Mouse (Mus musculus) neural tube, embryonic 12.5 days (tissue): ENCODE measurements around the gene Camk2g. TPM values are rescaled to one million over a fixed set of nuclear protein-coding genes. Genes with fewer than 3 reads are reported as not detected.

ENCODE experiments used
- ATAC-seq: fragments of 200-750 bp; cut with Nextera tagmentation; 2 replicates; pipeline ENCODE4 v1.8.0; 2017; ENCODE audit warnings: low read depth, mild to moderate bottlenecking, moderate TSS enrichment, moderate library complexity; ENCODE audit not compliant: low FRiP score
- H3K27ac ChIP-seq: fragments of 300-500 bp; sonication (generic); 2 replicates; pipeline ENCODE4 v1.5.1; 2016
- H3K27me3 ChIP-seq: fragments of 300-500 bp; sonication (generic); replicated peaks from 2 replicates; pipeline ENCODE4 v1.6.1; 2016; ENCODE audit warnings: mild to moderate bottlenecking
- H3K36me3 ChIP-seq: fragments of 300-500 bp; sonication (generic); 2 replicates; pipeline ENCODE4 v1.6.1; 2016; ENCODE audit warnings: mild to moderate bottlenecking
- H3K4me1 ChIP-seq: fragments of 300-500 bp; sonication (generic); 2 replicates; pipeline ENCODE4 v1.6.1; 2016
- H3K4me2 ChIP-seq: fragments of 300-500 bp; sonication (generic); replicated peaks from 2 replicates; pipeline ENCODE4 v1.6.1; 2016; ENCODE audit warnings: mild to moderate bottlenecking
- H3K4me3 ChIP-seq: fragments of 300-500 bp; sonication (generic); 2 replicates; pipeline ENCODE4 v1.5.1; 2016
- H3K9ac ChIP-seq: fragments of 300-500 bp; sonication (generic); 2 replicates; pipeline ENCODE4 v1.6.1; 2016; ENCODE audit warnings: mild to moderate bottlenecking
- H3K9me3 ChIP-seq: fragments of 300-500 bp; sonication (generic); 2 replicates; pipeline ENCODE4 v1.6.1; 2016; ENCODE audit warnings: mild to moderate bottlenecking
- WGBS: fragments of 180-500 bp; shearing (Covaris S2); methylation state at CpG from one replicate; pipeline ENCODE4 v1.1.7; 2016; 5-methylcytosine and 5-hydroxymethylcytosine counted together
- polyA plus RNA-seq: library from polyadenylated mRNA; unstranded; fragments of >200 nt; fragmentation: Nextera tagmentation; extraction: Ambion mirVana; gene quantifications from 2 replicates; pipeline ENCODE4 v1.2.1, GENCODE M21; 2016

The Camk2g gene
- polyA plus RNA-seq, 1 experiment from 2014 or later, result 105 TPM

DNA sequence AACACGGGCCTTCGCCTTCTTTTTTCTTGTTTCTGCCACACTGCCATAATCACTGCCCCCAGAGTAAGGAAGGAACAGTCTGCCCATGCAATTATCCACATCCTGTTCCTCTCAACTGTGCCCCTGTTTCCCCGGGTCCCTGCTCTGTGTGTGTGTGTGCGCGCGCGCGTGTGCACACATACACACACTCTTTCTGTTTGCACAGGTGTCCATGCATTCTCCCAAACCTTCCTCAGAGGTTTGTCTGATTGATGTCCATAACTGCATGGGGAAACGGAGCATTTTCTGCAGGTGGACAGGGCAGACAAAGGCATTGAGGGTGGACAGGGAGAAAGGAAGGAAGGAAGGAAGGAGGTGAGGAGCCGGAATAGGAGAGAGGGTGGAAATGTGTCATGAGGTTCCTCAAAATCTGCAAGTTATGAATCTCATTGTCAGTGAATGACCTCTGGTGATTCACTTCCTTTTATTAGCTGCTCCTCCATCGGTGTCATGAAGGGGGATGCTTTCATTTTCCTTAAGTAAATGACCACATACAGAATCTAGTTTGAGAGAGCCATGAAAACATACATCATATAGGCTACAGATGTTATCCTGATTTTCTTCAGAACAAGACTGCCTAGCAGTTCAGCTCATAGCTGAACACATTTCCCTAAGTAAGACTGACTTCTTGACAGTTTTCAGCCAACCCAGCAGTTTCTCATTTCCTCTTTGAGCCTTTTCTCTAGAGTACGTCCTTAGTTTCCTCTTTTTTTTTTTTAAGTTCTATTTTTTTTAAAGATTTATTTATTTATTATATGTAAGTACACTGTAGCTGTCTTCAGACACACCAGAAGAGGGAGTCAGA, 35.9 kb upstream of the Camk2g start:
- Histone ChIP-seq H3K9ac (no peak overlapping the region), H3K4me3 (no peak overlapping the region), H3K36me3 (no peaks in the 10 kb centered on the region), H3K9me3 (no peaks in the 10 kb centered on the region), H3K27me3 (no peaks in the 10 kb centered on the region), H3K4me1 (no peaks in the 10 kb centered on the region), H3K4me2 (no peak overlapping the region), H3K27ac (no peak overlapping the region)
- 77% methylated on average over 12 of the region's 12 CpGs for WGBS
- ATAC-seq, result no peak

DNA sequence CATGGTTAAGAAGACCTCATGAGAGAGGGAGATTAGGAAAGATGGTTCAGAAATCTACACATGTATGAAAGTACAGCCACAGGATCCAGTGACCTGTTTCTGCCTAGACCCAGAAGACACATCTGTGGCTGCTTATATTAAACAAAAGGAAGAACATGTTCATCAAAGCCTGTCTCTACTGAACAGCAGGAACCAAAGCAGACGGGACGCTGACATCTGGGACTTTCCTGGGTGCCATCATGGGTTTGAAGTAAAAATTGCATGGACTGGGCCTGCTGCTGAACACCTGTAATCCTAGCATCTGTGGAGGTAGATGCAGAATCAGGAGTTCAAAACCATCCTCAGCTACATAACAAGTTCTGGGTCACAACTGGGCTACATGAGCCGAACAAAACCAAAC, 34.6 kb upstream of the Camk2g start:
- no peak overlapping the region for H3K27ac ChIP-seq
- 89% methylated on average over 3 of the region's 3 CpGs for WGBS
- H3K4me3 ChIP-seq, result no peak overlapping the region
- H3K27me3 ChIP-seq, result no peaks in the 10 kb centered on the region
- no peaks in the 10 kb centered on the region for H3K4me1 ChIP-seq
- ATAC-seq, result no peak
- H3K9ac ChIP-seq, result no peak overlapping the region
- H3K9me3 ChIP-seq, result no peaks in the 10 kb centered on the region
- no peak overlapping the region for H3K4me2 ChIP-seq
- H3K36me3 ChIP-seq, result no peaks in the 10 kb centered on the region

DNA sequence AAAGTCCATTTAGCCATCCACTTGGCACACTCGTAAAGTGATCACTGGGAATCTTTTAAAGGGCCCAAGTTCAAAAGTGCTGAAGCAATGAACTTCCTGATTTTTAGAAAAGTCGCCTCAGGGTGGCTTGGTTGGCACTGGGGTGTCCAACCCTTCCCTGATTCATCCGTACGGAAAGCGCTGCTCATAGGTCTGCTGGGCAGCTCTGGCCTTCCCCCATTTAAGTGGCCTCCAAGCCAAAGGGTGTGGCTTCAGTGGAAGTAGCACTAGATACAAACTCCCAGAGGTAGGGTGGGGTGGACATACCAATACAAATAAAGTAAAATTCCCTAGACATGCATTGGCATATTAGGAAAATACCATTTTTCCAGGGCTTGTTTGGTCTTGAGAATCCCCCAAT, 33.6 kb upstream of the Camk2g start:
- Histone ChIP-seq H3K36me3 (no peaks in the 10 kb centered on the region), H3K9me3 (no peaks in the 10 kb centered on the region), H3K9ac (no peak overlapping the region), H3K4me2 (no peak overlapping the region), H3K27ac (no peak overlapping the region), H3K4me3 (no peak overlapping the region), H3K27me3 (no peaks in the 10 kb centered on the region), H3K4me1 (no peaks in the 10 kb centered on the region)
- 84% methylated on average over 5 of the region's 5 CpGs for WGBS
- no peak for ATAC-seq

DNA sequence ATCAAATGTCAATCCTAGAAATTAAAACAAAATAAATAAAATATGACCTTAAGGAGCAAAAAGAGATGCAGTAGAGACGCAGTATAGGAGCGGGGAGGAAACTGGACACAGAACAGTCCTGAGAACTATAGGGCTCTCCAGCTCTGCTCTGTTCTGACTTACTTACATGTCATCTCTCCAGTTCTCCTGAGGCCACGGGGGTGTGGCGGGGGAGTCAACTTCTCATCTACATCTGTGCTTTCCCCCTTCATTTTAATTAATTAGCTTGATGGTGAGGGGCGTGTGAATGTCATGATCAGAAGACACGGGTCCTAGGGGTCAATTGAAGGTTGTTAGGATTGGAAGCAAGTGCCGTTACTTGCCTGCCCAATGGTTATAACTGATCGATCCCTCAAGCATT, 33.2 kb upstream of the Camk2g start:
- WGBS, result 84% methylated on average over 8 of the region's 8 CpGs
- H3K4me3 ChIP-seq, result no peak overlapping the region
- H3K9me3 ChIP-seq, result no peaks in the 10 kb centered on the region
- no peak overlapping the region for H3K4me2 ChIP-seq
- H3K27ac ChIP-seq, result no peak overlapping the region
- H3K4me1 ChIP-seq, result no peaks in the 10 kb centered on the region
- no peaks in the 10 kb centered on the region for H3K27me3 ChIP-seq
- no peak for ATAC-seq
- no peaks in the 10 kb centered on the region for H3K36me3 ChIP-seq
- H3K9ac ChIP-seq, result no peak overlapping the region

DNA sequence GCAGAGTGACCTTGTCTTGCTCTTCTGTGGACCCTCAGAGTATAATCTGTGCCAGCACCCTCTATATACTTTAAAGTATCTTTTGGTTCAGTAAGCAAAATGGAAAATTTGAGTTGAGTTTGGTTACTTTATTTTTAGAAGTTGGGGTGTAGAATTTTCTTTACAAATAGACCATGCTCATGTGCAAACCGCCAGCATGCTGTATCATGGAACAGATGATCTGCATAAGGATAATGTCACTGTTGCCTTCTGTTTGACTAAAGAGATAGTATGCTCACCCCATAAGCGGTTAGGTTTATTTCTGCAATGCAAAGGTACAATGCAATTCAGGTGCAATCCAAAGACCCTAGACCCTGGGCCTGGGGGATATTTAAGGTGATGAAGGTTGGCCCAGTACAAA, 31.6 kb upstream of the Camk2g start:
- Histone ChIP-seq H3K4me3 (no peak overlapping the region), H3K27ac (no peak overlapping the region), H3K9me3 (no peaks in the 10 kb centered on the region), H3K36me3 (no peaks in the 10 kb centered on the region), H3K9ac (no peak overlapping the region), H3K4me2 (no peak overlapping the region), H3K27me3 (no peaks in the 10 kb centered on the region), H3K4me1 (no peaks in the 10 kb centered on the region)
- ATAC-seq, result no peak
- 94% methylated on average over 2 of the region's 2 CpGs for WGBS

DNA sequence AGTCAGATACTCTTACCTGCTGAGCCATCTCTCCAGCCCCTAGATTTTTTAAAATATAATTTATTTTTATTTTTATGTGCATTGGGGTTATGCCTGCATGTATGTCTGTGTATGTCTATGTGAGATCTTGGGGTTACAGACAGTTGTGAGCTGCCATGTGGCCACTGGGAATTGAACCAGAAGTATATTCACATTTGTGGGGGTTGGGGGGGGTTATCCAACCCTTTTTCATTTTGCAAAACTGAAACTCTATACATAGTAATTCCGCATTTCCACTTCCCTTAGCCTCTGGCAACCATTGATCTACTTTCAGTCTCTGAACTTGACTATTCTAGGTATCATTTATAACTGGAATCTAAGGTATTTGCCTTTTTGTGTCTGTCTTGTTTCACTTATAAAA, 30.6 kb upstream of the Camk2g start:
- Histone ChIP-seq H3K4me2 (no peak overlapping the region), H3K9me3 (no peaks in the 10 kb centered on the region), H3K27me3 (no peaks in the 10 kb centered on the region), H3K4me3 (no peak overlapping the region), H3K4me1 (no peaks in the 10 kb centered on the region), H3K9ac (no peak overlapping the region), H3K27ac (no peak overlapping the region), H3K36me3 (no peaks in the 10 kb centered on the region)
- WGBS, result 82% methylated on average over 1 of the region's 1 CpGs
- ATAC-seq, result no peak

DNA sequence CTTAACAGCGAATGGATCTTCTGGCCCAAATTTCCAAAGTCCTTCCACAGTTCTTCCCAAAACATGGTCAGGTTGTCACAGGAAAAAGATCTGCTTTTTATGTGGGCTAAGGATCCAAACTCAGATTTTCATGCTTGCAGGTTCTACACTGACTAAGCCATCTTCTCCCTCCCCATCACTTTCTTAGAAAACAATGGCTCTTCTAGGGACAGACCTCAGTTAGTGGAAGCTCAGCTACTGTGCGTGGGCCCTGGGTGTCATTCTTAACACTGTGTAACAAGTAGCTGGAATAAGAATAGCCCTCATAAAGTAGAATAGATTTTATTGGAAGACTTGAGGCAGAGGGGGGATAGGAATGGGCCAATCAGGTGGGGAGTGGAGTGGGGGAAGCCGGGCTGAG, 21.6 kb upstream of the Camk2g start:
- H3K4me2 ChIP-seq, result no peak overlapping the region
- H3K4me1 ChIP-seq, result no peaks in the 10 kb centered on the region
- no peaks in the 10 kb centered on the region for H3K36me3 ChIP-seq
- no peak overlapping the region for H3K9ac ChIP-seq
- no peaks in the 10 kb centered on the region for H3K27me3 ChIP-seq
- 78% methylated on average over 3 of the region's 3 CpGs for WGBS
- H3K9me3 ChIP-seq, result no peaks in the 10 kb centered on the region
- no peak overlapping the region for H3K27ac ChIP-seq
- no peak overlapping the region for H3K4me3 ChIP-seq
- ATAC-seq, result no peak

DNA sequence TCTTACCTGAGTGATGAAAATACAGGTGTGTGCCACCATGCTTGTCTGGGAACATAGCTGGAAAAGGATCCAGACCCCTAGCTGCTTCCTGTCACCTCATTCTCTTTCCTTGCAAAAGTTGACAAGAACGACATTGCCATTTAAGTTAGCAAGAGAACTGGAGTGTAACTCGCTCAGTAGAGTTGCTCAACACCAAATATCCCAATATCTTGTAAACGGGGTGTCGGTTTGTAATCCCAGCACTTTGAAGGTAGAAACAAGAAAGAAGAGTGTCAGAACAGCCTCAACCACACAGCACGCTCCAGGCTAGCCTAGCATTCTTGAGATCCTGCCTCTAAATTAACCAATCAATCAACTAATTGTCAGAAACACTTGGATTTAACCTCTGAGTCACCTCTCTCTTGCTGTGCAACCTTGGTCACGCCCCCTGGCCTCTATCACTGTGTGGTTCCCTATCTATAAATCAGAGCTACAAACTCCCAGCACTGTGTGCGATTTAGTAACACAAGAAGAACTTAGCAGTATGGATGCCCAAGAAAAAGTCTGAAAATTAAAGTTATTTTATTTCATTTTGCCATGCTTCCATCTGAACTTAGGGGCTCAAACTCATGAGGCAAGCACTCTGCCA, 18.0 kb upstream of the Camk2g start:
- Histone ChIP-seq H3K9me3 (no peaks in the 10 kb centered on the region), H3K4me1 (no peaks in the 10 kb centered on the region), H3K4me2 (no peak overlapping the region), H3K27ac (no peak overlapping the region), H3K4me3 (no peak overlapping the region), H3K9ac (no peak overlapping the region), H3K36me3 (no peaks in the 10 kb centered on the region), H3K27me3 (no peaks in the 10 kb centered on the region)
- WGBS, result 65% methylated on average over 7 of the region's 7 CpGs
- ATAC-seq, result no peak

DNA sequence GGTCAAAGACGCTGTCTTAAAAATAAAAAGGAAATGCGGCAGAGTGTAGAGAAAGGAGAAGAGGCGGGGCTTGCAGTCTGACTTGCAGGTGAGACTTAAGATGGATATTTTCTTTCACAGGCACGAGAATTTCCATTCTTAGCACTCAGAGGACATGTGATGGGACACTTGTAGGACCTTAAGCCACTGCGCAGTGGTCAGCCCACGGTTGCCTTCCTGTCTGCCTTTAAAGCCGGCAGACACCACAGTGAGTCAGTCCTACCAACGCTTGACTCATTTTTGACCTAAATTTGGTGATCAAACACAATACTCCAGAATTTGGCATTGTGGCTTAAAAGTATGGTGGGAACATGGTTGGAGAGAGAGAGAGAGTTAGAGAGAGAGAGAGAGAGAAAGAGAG, 17.3 kb upstream of the Camk2g start:
- H3K27me3 ChIP-seq, result no peaks in the 10 kb centered on the region
- 90% methylated on average over 8 of the region's 8 CpGs for WGBS
- no peak overlapping the region for H3K9ac ChIP-seq
- no peaks in the 10 kb centered on the region for H3K36me3 ChIP-seq
- H3K4me3 ChIP-seq, result no peak overlapping the region
- H3K27ac ChIP-seq, result no peak overlapping the region
- no peak overlapping the region for H3K4me2 ChIP-seq
- no peaks in the 10 kb centered on the region for H3K4me1 ChIP-seq
- H3K9me3 ChIP-seq, result no peaks in the 10 kb centered on the region
- no peak for ATAC-seq

DNA sequence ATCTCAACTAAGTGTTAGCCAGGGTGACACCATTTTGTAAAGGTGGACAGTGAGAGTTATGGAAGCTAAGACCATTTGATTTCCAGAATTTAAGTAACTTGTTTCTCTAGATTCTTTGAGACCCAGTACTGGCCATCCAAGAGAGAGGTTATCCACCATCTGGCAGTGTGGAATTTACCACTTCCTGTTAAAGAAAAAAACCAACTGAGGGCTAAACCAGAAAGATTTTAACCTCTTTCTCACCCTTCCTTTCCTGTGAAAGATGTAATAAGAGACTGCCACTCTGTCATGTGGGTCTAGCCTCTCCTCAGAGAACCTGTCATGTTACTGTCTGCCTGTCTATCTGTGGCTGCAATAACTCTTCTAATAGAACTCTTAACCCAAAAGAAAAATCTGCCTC, 15.9 kb upstream of the Camk2g start:
- H3K27ac ChIP-seq, result no peak overlapping the region

DNA sequence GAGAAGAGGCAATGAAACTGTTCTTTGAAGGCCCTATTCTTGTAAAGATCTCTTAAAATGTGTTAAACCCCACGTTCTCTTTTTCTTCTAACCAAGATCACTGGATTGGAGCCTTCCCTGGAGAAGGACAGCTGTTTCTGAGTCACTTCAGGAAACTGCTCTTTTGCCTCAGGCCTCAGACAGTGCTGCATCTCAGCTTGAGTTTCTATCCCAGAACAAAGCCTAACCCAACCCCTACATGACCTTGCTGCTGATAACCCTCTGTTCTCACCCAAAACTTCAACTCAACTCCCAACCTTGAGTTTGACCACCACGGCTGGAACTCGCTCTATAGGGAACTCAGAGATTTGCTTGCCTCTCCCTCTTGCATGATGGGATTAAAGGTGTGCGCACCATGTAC, 15.5 kb upstream of the Camk2g start:
- WGBS, result 78% methylated on average over 4 of the region's 4 CpGs
- no peak overlapping the region for H3K9ac ChIP-seq
- H3K27me3 ChIP-seq, result no peaks in the 10 kb centered on the region
- H3K9me3 ChIP-seq, result no peaks in the 10 kb centered on the region
- H3K4me2 ChIP-seq, result no peak overlapping the region
- no peak for ATAC-seq
- no peak overlapping the region for H3K27ac ChIP-seq
- H3K4me1 ChIP-seq, result no peaks in the 10 kb centered on the region
- H3K36me3 ChIP-seq, result no peaks in the 10 kb centered on the region
- H3K4me3 ChIP-seq, result no peak overlapping the region

More for the DNA sequence above, 15.9 kb upstream of the Camk2g start:
- no peak overlapping the region for H3K4me3 ChIP-seq
- H3K27me3 ChIP-seq, result no peaks in the 10 kb centered on the region
- no peaks in the 10 kb centered on the region for H3K4me1 ChIP-seq
- H3K36me3 ChIP-seq, result no peaks in the 10 kb centered on the region
- no peak for ATAC-seq
- H3K4me2 ChIP-seq, result no peak overlapping the region
- H3K9me3 ChIP-seq, result no peaks in the 10 kb centered on the region
- no peak overlapping the region for H3K9ac ChIP-seq

DNA sequence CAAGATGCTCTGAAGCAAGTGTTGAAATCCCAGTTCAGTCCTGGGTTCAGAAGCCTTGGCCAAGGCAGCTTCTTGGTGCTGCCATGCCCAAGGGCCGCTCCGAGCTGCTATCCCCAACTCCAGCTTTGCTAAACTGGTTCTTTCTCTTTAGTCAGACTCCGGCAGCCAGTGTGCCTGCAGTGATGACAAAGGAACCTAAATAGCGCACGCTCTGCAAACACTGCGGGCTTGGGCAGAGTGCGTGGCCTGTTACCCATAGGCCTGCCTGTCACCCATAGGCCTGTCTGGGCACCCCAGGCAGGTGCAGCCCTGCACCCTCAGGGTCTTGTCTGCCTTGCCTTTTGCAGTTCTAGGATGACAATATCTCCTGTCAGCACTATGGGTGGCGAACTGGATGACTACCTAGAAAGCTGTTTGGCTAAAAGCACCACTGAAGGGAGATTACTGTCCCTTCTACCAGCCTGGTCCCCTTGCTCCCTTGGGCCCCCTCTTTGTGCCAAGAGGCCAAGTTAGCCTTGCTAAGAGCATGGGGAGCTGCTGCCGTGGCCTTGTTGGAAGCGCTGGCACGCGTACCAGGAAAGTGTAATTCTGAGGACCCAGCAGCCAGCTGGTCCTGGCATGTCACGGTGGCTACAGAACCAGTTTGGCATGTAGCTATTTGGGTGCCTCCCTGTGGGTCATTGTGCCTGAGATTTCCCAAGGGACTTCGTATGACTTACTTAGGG, 12.4 kb upstream of the Camk2g start:
- Histone ChIP-seq H3K4me1 (no peaks in the 10 kb centered on the region), H3K4me2 (no peak overlapping the region), H3K36me3 (no peaks in the 10 kb centered on the region), H3K27me3 (no peaks in the 10 kb centered on the region), H3K9me3 (no peaks in the 10 kb centered on the region), H3K27ac (no peak overlapping the region), H3K4me3 (no peak overlapping the region), H3K9ac (no peak overlapping the region)
- 89% methylated on average over 14 of the region's 14 CpGs for WGBS
- ATAC-seq, result no peak
